Mouse (Mus musculus) thymus, adult 2 months (tissue): ENCODE results near the gene Ttc33.

ENCODE experiments used
- CTCF ChIP-seq: fragments of 200-500 bp; IDR thresholded peaks from 2 replicates; pipeline ENCODE4 v1.5.1; 2012; ENCODE audit warnings: mild to moderate bottlenecking, control low read depth, low read length, moderate library complexity, borderline replicate concordance; ENCODE audit not compliant: control insufficient read depth, poor library complexity, insufficient read depth; ENCODE audit errors: extremely low read depth
- POLR2A ChIP-seq: fragments of 200-500 bp; IDR thresholded peaks from 2 replicates; pipeline ENCODE4 v1.6.1; 2012; ENCODE audit warnings: mild to moderate bottlenecking, low read length, control low read depth, moderate library complexity; ENCODE audit not compliant: control insufficient read depth, poor library complexity, insufficient read depth; ENCODE audit errors: extremely low read depth

GRCm38 (mm10) chr15:5236538-5236937 is 51.2 kb downstream of the Ttc33 start:
- TF ChIP-seq CTCF (peak; percentile 91), POLR2A (no peak)
